In genomic region chr2:164077875-164078274, GRCm38 (mm10) we compare ENCODE assay signal across 22 mouse cellular contexts. TPM values are rescaled to one million over a fixed set of nuclear protein-coding genes. Genes with fewer than 3 reads are reported as not detected.
DNase-seq lines count a peak whose midpoint lies in the region; ATAC-seq lines count a peak whose summit lies in the region.
"Had no signal": no experiment of that assay in that cellular context is flagged by ENCODE, and none has a peak within 500 bp of the region (broad histone marks: within the 10 kb centered on the region; RNA-seq: fewer than 3 reads in every experiment).

No protein-coding gene starts in this region.

- H3K27me3 ChIP-seq in liver, embryonic 13.5 days = no peaks in the 10 kb centered on the region
- no peaks in the 10 kb centered on the region for H3K27me3 ChIP-seq in megakaryocyte, embryonic 14.5 days (replicated peaks)
- H3K27me3 ChIP-seq: forebrain, embryonic 13.5 days; midbrain, embryonic 12.5 days had no signal

- peaks cover 28% of the 10 kb centered on the region for H3K36me3 ChIP-seq in liver, embryonic 13.5 days
- peaks cover 63% of the 10 kb centered on the region for H3K36me3 ChIP-seq in megakaryocyte, embryonic 14.5 days (replicated peaks; ENCODE audit: low read length)

- no peak for DNase-seq in liver, embryonic 13.5 days
- no peak for DNase-seq in liver
- peak; percentile 52 for DNase-seq in T-cell, adult 2 months (ENCODE audit: low spot score)
- DNase-seq in naive thymus-derived CD4-positive, alpha-beta T cell, adult 2 months (ENCODE audit: low read depth) = peak; percentile 70
- no peak for DNase-seq in heart, adult 18-20 months
- DNase-seq in left cerebral cortex, adult 8-10 months (ENCODE audit: low spot score in 2 of 2) = no peak
- DNase-seq: adrenal gland, postnatal 10 days; cerebellum, adult 9-10 months; gastrocnemius, adult 2 months; heart, postnatal 4 days; kidney, adult 2 months; layer of hippocampus, adult 9-11 months had no signal

- no peak overlapping the region for H3K9ac ChIP-seq in liver, embryonic 13.5 days
- H3K9ac ChIP-seq: forebrain, embryonic 13.5 days; hindbrain, embryonic 14.5 days; midbrain, embryonic 12.5 days had no signal

- peaks cover 56% of the 10 kb centered on the region for H3K4me1 ChIP-seq in liver, embryonic 13.5 days (replicated peaks)
- H3K4me1 ChIP-seq in megakaryocyte, embryonic 14.5 days = peaks cover 72% of the 10 kb centered on the region

- ATAC-seq in liver, embryonic 13.5 days (ENCODE audit: low read depth) = no peak
- no peak for ATAC-seq in megakaryocyte, adult 5-6 weeks (ENCODE audit: poor library complexity, severe bottlenecking)
- ATAC-seq: forebrain, embryonic 13.5 days had no signal

- no peak overlapping the region for H3K4me3 ChIP-seq in liver, embryonic 13.5 days (replicated peaks)
- H3K4me3 ChIP-seq in megakaryocyte, embryonic 14.5 days (replicated peaks) = peak overlapping the region; percentile 77
- H3K4me3 ChIP-seq: forebrain, embryonic 13.5 days; gastrocnemius, adult 2 months; heart, embryonic 10.5 days; limb, embryonic 10.5 days; midbrain, embryonic 12.5 days had no signal

- WGBS in liver, embryonic 13.5 days (ENCODE audit: insufficient replicate concordance) = 57% methylated on average over 5 of the region's 5 CpGs

- no peak overlapping the region for H3K27ac ChIP-seq in liver, embryonic 13.5 days
- H3K27ac ChIP-seq: forebrain, embryonic 13.5 days; gastrocnemius, adult 2 months; heart, embryonic 10.5 days; hindbrain, embryonic 14.5 days; kidney, postnatal 0 days; limb, embryonic 10.5 days; midbrain, embryonic 12.5 days had no signal

- H3K4me2 ChIP-seq in liver, embryonic 13.5 days = peak overlapping the region; percentile 19; the same call in 1 of the 2 replicates
- H3K4me2 ChIP-seq: forebrain, embryonic 13.5 days; hindbrain, embryonic 14.5 days; midbrain, embryonic 12.5 days had no signal

- no peaks in the 10 kb centered on the region for H3K9me3 ChIP-seq in liver, embryonic 13.5 days (replicated peaks)
- H3K9me3 ChIP-seq in megakaryocyte, embryonic 14.5 days = no peaks in the 10 kb centered on the region
- H3K9me3 ChIP-seq: forebrain, embryonic 13.5 days; heart, embryonic 10.5 days; limb, embryonic 10.5 days; midbrain, embryonic 12.5 days had no signal

RNA-seq across cellular contexts. Expression of gene Tomm34, which starts 6.9 kb away (rescaled TPM):
- polyA plus RNA-seq in liver, embryonic 13.5 days (2015; fragmentation: Nextera tagmentation; extraction: Ambion mirVana) = 26.1 and 28.6 TPM in 2 replicates
- 17.4 and 20.5 TPM in 2 replicates for polyA plus RNA-seq in megakaryocyte, embryonic 14.5 days (2012; ENCODE audit: insufficient read depth, low replicate concordance)
- 45.3 and 49.1 TPM in 2 replicates for total RNA-seq in megakaryocyte, adult 5-6 weeks (2015)
- total RNA-seq in megakaryocyte, adult 5-6 weeks (2017) = 48.3 and 49.8 TPM in 2 replicates
- total RNA-seq in heart, adult 18-20 months (2021) = 10 to 100 TPM; 21.6 to 21.7 TPM
- total RNA-seq in left cerebral cortex, adult 8-10 months (2022) = 10 to 100 TPM; 76.6 to 84.5 (median 81.5) TPM

RNA-seq across cellular contexts. Expression of gene Stk4, which starts 7.8 kb away (rescaled TPM):
- polyA plus RNA-seq in liver, embryonic 13.5 days (2015; fragmentation: Nextera tagmentation; extraction: Ambion mirVana) = 14.8 and 17.9 TPM in 2 replicates
- 3.1 and 31.1 TPM in 2 replicates for polyA plus RNA-seq in megakaryocyte, embryonic 14.5 days (2012; ENCODE audit: insufficient read depth, low replicate concordance)
- 227 and 248 TPM in 2 replicates for total RNA-seq in megakaryocyte, adult 5-6 weeks (2015)
- 185 and 193 TPM in 2 replicates for total RNA-seq in megakaryocyte, adult 5-6 weeks (2017)
- total RNA-seq in heart, adult 18-20 months (2021) = 10 to 100 TPM; 12.9 to 20.0 TPM
- total RNA-seq in left cerebral cortex, adult 8-10 months (2022) = 10 to 100 TPM; 31.7 to 37.5 (median 34.1) TPM

RNA-seq across cellular contexts. Expression of gene Pabpc1l, which starts 52.6 kb away (rescaled TPM):
- 0.30 and 0.39 TPM in 2 replicates for polyA plus RNA-seq in liver, embryonic 13.5 days (2015; fragmentation: Nextera tagmentation; extraction: Ambion mirVana)
- polyA plus RNA-seq in megakaryocyte, embryonic 14.5 days (2012; ENCODE audit: insufficient read depth, low replicate concordance) = not detected in 2 replicates
- 12.9 and 19.1 TPM in 2 replicates for total RNA-seq in megakaryocyte, adult 5-6 weeks (2015)
- total RNA-seq in megakaryocyte, adult 5-6 weeks (2017) = 2.5 and 4.8 TPM in 2 replicates
- total RNA-seq in heart, adult 18-20 months (2021) = under 1 TPM; 0.57 to 0.62 TPM
- total RNA-seq in left cerebral cortex, adult 8-10 months (2022) = 1 to 10 TPM in 1 of 4 experiments, under 1 TPM in 3; 0.75 to 1.9 (median 0.95) TPM
- total RNA-seq: gastrocnemius, adult 2 months; monocyte, adult 5-6 weeks had no signal
- polyA plus RNA-seq: liver, adult 2 months had no signal

Comparison
In these comparisons a context has a peak if more than half of its experiments do, and no peak if none do; other contexts are left out.
1. DNase-seq: peak in T-cell, adult 2 months (single experiment) and naive thymus-derived CD4-positive, alpha-beta T cell, adult 2 months (single experiment); none in liver, embryonic 13.5 days (single experiment), liver (single experiment), heart, adult 18-20 months (0 of 2) and left cerebral cortex, adult 8-10 months (0 of 2).
2. RNA of gene Stk4, which starts 7.8 kb away (total RNA-seq): 185 to 248 TPM in megakaryocyte, adult 5-6 weeks; 31.7 to 37.5 TPM in left cerebral cortex, adult 8-10 months and 12.9 to 20.0 TPM in heart, adult 18-20 months; every median in the first group is over 4 times any median in the second.